ENCODE assay signal across 24 mouse cellular contexts in the genomic region with DNA sequence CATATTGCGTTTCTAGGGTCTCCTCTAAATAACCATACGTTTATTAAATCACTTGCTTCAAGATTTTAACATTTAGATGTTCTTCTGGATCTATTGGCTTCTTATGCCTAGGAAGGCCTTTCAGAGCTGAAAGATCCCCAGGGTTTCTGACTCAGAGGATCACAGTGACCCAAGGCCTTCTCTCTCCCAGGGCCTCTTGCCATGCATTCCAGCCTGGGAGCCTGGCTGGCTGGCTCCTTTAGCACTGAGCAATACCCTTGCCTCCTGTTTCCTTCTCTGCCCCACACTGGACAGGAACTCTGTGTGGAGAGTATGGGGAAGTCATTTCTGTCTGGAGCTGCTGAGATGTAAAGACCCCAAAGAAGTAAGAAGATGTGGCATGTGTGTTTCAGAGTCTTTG. TPM values are rescaled to one million over a fixed set of nuclear protein-coding genes. Genes with fewer than 3 reads are reported as not detected.
DNase-seq lines count a peak whose midpoint lies in the region; ATAC-seq lines count a peak whose summit lies in the region.
"Had no signal": no experiment of that assay in that cellular context is flagged by ENCODE, and none has a peak within 500 bp of the region (broad histone marks: within the 10 kb centered on the region; RNA-seq: fewer than 3 reads in every experiment).

No protein-coding gene starts in this region.

- no peak overlapping the region for H3K27ac ChIP-seq in heart, embryonic 12.5 days (ENCODE audit: poor library complexity, severe bottlenecking)
- peak overlapping the region; percentile 45; the same call in 1 of the 2 replicates for H3K27ac ChIP-seq in brown adipose tissue, adult 24 weeks (replicated peaks; ENCODE audit: low read depth, low read length)
- no peak overlapping the region for H3K27ac ChIP-seq in forebrain, embryonic 10.5 days
- H3K27ac ChIP-seq: embryonic facial prominence, embryonic 13.5 days; hindbrain, embryonic 12.5 days had no signal

- 72% methylated on average over 2 of the region's 2 CpGs for WGBS in heart, embryonic 12.5 days
- WGBS in forebrain, embryonic 10.5 days, result 94% methylated on average over 2 of the region's 2 CpGs

- H3K9ac ChIP-seq in heart, embryonic 12.5 days, result no peak overlapping the region
- H3K9ac ChIP-seq: embryonic facial prominence, embryonic 13.5 days; hindbrain, embryonic 12.5 days had no signal

- H3K9me3 ChIP-seq in heart, embryonic 12.5 days (replicated peaks), result no peaks in the 10 kb centered on the region
- no peaks in the 10 kb centered on the region for H3K9me3 ChIP-seq in forebrain, embryonic 10.5 days
- H3K9me3 ChIP-seq: embryonic facial prominence, embryonic 13.5 days; hindbrain, embryonic 12.5 days had no signal

- no peaks in the 10 kb centered on the region for H3K27me3 ChIP-seq in heart, embryonic 12.5 days (replicated peaks)
- H3K27me3 ChIP-seq in forebrain, embryonic 10.5 days (ENCODE audit: poor library complexity, severe bottlenecking), result peaks cover 77% of the 10 kb centered on the region
- H3K27me3 ChIP-seq: CH12.LX had no signal

- DNase-seq in adrenal gland, postnatal 10 days, result peak; percentile 3
- no peak for DNase-seq in adrenal gland, adult 8-10 months
- DNase-seq in heart, adult 11 months, result peak; percentile 89
- DNase-seq in 3T3-L1 (ENCODE audit: low read depth, low spot score), result peak; percentile 18
- DNase-seq in forebrain, embryonic 10.5 days (ENCODE audit: extremely low spot score, low spot score), result no peak
- DNase-seq in urinary bladder, adult 2 months (ENCODE audit: low spot score), result no peak
- DNase-seq: cerebellum, adult 18-20 months; cerebellum, adult 9-11 months; cerebellum, postnatal 36 days; gastrocnemius, postnatal 14 days; heart, postnatal 4 days; kidney, adult 8-10 months had no signal

- no peak overlapping the region for H3K4me3 ChIP-seq in heart, embryonic 12.5 days
- no peak overlapping the region for H3K4me3 ChIP-seq in brown adipose tissue, adult 24 weeks (ENCODE audit: insufficient read depth, low read depth, low read length)
- H3K4me3 ChIP-seq in forebrain, embryonic 10.5 days, result no peak overlapping the region
- H3K4me3 ChIP-seq: embryonic facial prominence, embryonic 13.5 days; hindbrain, embryonic 12.5 days had no signal

- H3K36me3 ChIP-seq in heart, embryonic 12.5 days, result no peaks in the 10 kb centered on the region
- H3K36me3 ChIP-seq in forebrain, embryonic 10.5 days (replicated peaks), result no peaks in the 10 kb centered on the region
- H3K36me3 ChIP-seq: embryonic facial prominence, embryonic 13.5 days; hindbrain, embryonic 12.5 days had no signal

- no peak for ATAC-seq in heart, embryonic 12.5 days (ENCODE audit: insufficient number of reproducible peaks, low FRiP score)
- ATAC-seq: forebrain, embryonic 14.5 days; hindbrain, embryonic 16.5 days; inflammation-experienced regulatory T-cells, adult 6 months; intestine, postnatal 0 days had no signal

- H3K4me2 ChIP-seq in heart, embryonic 12.5 days, result no peak overlapping the region
- H3K4me2 ChIP-seq: embryonic facial prominence, embryonic 13.5 days; heart, embryonic 11.5 days; hindbrain, embryonic 12.5 days had no signal

- H3K4me1 ChIP-seq in heart, embryonic 12.5 days (replicated peaks), result no peaks in the 10 kb centered on the region
- H3K4me1 ChIP-seq in brown adipose tissue, adult 24 weeks (ENCODE audit: control insufficient read depth, insufficient read depth, insufficient read length, low read length), result no peaks in the 10 kb centered on the region
- no peaks in the 10 kb centered on the region for H3K4me1 ChIP-seq in forebrain, embryonic 10.5 days
- H3K4me1 ChIP-seq: embryonic facial prominence, embryonic 13.5 days; hindbrain, embryonic 12.5 days had no signal

RNA-seq across cellular contexts. Expression of a gene that starts 16.0 kb away (rescaled TPM):
- total RNA-seq in adrenal gland, postnatal 10 days (2021), result not detected
- not detected for total RNA-seq in adrenal gland, adult 8-10 months (2022)
- polyA plus RNA-seq in heart, embryonic 12.5 days (2016; fragmentation: Nextera tagmentation; extraction: Ambion mirVana), result not detected in 2 replicates
- not detected in 2 replicates for polyA plus RNA-seq in brown adipose tissue, adult 24 weeks (2012; ENCODE audit: insufficient read depth, insufficient read length, missing spikeins)
- polyA plus RNA-seq in forebrain, embryonic 10.5 days (2016; fragmentation: Nextera tagmentation; extraction: Ambion mirVana), result not detected in 2 replicates
- not detected in 2 replicates for polyA plus RNA-seq in urinary bladder, adult 2 months (2012; rRNA removed)
- total RNA-seq: CH12.LX; gastrocnemius, postnatal 14 days; granulocyte monocyte progenitor cell, adult 5-6 weeks; heart, postnatal 4 days had no signal
- polyA plus RNA-seq: embryonic facial prominence, embryonic 13.5 days; forebrain, embryonic 14.5 days; heart, embryonic 16.5 days; hindbrain, embryonic 12.5 days; hindbrain, embryonic 16.5 days; inflammation-experienced regulatory T-cells, adult 6 months; intestine, postnatal 0 days had no signal

Comparison
In these comparisons a context has a peak if more than half of its experiments do, and no peak if none do; other contexts are left out.
1. DNase-seq: peak in adrenal gland, postnatal 10 days (single experiment), heart, adult 11 months (single experiment) and 3T3-L1 (single experiment); none in adrenal gland, adult 8-10 months (single experiment), forebrain, embryonic 10.5 days (single experiment) and urinary bladder, adult 2 months (single experiment).